Mouse (Mus musculus) neural tube, postnatal 0 days (tissue): Measurements from ENCODE around the gene Olfr1378. TPM values are rescaled to one million over a fixed set of nuclear protein-coding genes. Genes with fewer than 3 reads are reported as not detected.

ENCODE experiments used
- polyA plus RNA-seq: library from polyadenylated mRNA; unstranded; fragments of >200 nt; fragmentation: Nextera tagmentation; extraction: Ambion mirVana; gene quantifications from 2 replicates; pipeline ENCODE4 v1.2.1, GENCODE M21; 2015

Gene Olfr1378
- polyA plus RNA-seq: not detected in 2 replicates

DNA sequence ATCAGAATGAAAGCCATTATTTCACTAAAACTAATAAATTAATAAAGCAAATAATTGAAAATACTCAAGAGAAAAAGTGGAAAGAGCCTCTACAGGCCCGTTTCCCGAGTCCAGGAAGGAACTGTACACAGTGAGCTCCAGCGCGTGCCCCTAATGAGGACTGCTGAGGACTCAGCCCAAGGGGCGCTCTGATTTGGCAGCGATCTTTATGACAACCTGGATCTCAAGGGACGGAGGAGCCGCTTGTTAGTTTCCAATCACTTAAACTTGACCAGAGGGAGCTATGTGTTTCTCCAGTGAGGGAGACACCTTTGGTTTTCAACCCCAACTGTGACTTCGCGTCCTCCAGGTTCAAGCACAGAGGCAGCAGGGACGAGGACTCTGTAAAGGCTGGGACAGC lies at the start of gene Olfr1378:
Olfr1378 (plus strand) TSS at position 301 of the 400 bp plus-strand sequence.

DNA sequence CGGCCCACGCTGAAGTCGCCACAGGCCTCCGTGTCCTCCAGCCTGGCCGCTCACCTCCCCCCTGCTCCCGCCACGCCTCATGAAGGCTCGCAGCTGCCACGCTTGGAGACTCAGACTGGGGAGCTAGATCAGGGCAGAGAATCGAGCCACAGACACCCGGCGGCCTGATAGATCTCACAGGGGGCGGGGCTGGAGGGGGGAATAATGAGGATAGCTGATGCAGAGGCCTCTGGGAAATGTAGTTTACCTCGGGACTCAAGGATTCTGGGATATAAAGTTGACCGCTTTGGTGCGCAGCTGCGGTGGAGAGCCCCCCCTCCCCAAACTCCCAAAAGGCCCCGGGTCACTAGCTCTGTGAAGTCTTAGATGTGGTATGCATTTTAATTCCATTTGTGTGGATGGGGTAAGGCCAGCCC lies 34.9 kb upstream of the Olfr1378 start, which contains the start of gene Zfp354b:
Zfp354b (minus strand) TSS at position 183 of the 416 bp plus-strand sequence.

DNA sequence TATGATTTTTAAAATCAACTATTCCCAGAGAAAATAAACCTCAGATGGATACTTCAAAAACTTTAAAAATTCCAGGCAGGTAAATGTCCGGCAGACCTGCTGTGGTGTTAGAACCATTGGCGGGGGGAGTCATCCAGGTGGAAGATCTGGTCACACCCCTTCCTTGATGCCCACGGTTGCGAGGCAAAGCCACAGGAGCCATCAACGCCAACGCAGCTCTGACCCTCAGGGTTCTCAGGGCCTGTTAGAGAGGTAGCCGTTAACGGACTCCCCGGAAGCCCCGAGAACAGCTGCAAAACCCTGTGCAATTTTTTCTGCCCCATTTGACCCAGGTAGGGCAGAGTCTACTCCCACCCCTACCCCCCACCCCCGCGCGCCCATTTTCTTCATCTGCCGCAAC lies 22.8 kb upstream of the Olfr1378 start, which contains the start of gene 4933414I15Rik:
4933414I15Rik (minus strand) TSS at position 260 of the 400 bp plus-strand sequence.

DNA sequence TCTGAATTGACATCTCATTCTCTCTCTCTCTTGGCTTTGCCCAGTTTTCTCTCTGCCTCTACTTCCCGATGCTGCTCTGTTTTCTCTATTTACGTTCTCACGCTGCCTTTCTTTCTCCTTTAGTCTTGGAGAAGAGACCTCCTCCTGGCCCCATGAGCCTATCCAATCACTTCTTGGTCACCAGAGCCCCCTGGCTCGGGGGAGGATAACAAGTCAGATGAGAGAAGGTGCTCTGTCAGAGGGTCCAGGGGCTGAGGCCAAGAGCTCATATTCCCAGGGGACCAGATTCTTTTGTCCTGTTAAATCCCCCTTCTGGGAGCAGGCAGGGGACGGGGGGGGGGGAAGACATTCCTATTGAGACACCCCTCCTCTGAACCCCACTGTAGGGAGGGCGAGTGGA lies 12.7 kb upstream of the Olfr1378 start, which contains the start of gene Prop1:
Prop1 (minus strand) TSS at position 101 of the 400 bp plus-strand sequence.

DNA sequence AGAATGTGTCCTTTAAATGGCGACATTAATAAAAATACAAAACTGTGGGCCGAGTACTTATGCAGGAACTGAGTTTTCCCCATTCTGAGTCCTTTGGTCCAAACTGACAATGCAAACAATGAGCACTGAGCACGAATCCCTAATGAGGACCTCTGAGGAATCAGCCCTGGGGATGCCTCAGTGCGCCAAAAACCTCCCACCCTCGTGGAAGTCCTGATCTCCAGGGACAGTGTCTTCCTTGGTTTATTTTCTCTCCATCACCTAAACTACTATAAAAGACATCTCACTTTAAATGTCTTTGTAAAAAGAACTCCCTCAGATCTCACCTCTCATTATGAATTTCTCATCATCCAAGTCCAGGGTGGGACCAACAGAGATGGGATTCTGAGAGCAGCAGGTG lies 15.3 kb downstream of the Olfr1378 start, which contains the start of gene Olfr1377:
Olfr1377 (plus strand) TSS at position 301 of the 400 bp plus-strand sequence.

DNA sequence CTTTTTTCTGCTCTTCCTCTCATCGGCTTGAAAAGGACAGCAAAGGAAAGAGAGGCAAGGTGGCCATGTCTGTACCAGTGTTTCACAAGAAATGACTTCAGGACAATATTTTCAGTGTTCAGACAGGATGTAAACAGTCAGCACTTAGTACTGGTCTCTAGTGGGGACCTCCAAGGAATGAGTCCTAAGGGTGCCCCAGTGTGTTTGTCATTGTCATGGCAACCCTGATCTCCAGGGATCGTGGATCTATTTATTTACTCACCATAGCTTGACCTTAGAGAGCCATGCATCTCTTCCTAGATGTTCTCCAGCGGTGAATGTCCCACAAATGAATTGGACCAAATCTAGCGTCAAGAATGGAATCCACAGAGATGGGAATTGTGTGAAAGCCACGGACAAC lies 37.0 kb downstream of the Olfr1378 start, which contains the start of gene Olfr51:
Olfr51 (plus strand) TSS at position 301 of the 400 bp plus-strand sequence.

DNA sequence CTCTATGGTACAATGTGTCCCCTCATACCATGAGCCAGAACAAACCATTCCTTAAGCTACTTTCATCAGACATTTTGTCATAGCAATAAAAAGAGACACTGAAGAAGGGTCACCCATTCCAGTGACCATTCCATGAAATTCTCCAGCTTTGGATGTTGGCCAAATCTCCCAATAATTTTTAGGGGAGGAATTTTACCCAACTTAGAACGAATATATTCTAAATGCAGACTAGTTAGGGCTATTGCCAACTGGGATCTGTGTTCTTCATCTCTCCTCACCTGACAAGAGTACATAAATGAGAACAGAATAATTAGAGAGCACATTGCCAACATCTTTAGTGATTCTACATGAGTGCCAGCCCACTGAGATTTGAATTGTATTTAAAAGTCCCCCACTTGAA lies 47.6 kb downstream of the Olfr1378 start, which contains the start of gene Olfr54:
Olfr54 (plus strand) TSS at position 301 of the 400 bp plus-strand sequence.

Other genes starting within 250 kb of the Olfr1378 start
- gene Zfp354c, start 138.8 kb upstream of the Olfr1378 start, polyA plus RNA-seq: 27.4 and 34.4 TPM in 2 replicates
- 0.98 and 1.3 TPM in 2 replicates for gene Zfp879, start 125.0 kb upstream of the Olfr1378 start, polyA plus RNA-seq
- not detected in 2 replicates for gene Grm6, start 115.8 kb upstream of the Olfr1378 start, polyA plus RNA-seq
- gene Zfp454, start 78.9 kb upstream of the Olfr1378 start, polyA plus RNA-seq: 7.0 and 9.1 TPM in 2 replicates
- gene Zfp2, start 50.4 kb upstream of the Olfr1378 start, polyA plus RNA-seq: 23.1 and 25.9 TPM in 2 replicates
- gene Zfp354b, start 34.9 kb upstream of the Olfr1378 start, polyA plus RNA-seq: 3.9 and 4.2 TPM in 2 replicates
- not detected in 2 replicates for gene 4933414I15Rik, start 22.8 kb upstream of the Olfr1378 start, polyA plus RNA-seq
- gene Prop1, start 12.8 kb upstream of the Olfr1378 start, polyA plus RNA-seq: not detected in 2 replicates
- gene Olfr1377, start 15.4 kb downstream of the Olfr1378 start, polyA plus RNA-seq: not detected in 2 replicates
- gene Olfr51, start 37.1 kb downstream of the Olfr1378 start, polyA plus RNA-seq: not detected in 2 replicates
- not detected in 2 replicates for gene Olfr54, start 47.7 kb downstream of the Olfr1378 start, polyA plus RNA-seq
- not detected in 2 replicates for gene Olfr1375, start 81.6 kb downstream of the Olfr1378 start, polyA plus RNA-seq
- gene Zfp354a, start 92.7 kb downstream of the Olfr1378 start, polyA plus RNA-seq: 8.6 and 11.6 TPM in 2 replicates